Mouse (Mus musculus) liver, embryonic 14.5 days (tissue): Measurements from ENCODE around the gene Tomm22. TPM values are rescaled to one million over a fixed set of nuclear protein-coding genes. Genes with fewer than 3 reads are reported as not detected.

Experiments
- ATAC-seq: fragments of 200-750 bp; cut with Nextera tagmentation; 2 replicates; pipeline ENCODE4 v1.8.0; 2017; ENCODE audit warnings: moderate number of reproducible peaks, mild to moderate bottlenecking, moderate library complexity; ENCODE audit not compliant: insufficient read depth
- DNase-seq, 3 experiments: peaks; one replicate each; pipeline ENCODE4 v3.0.0-alpha.2; 2012 to 2013; ENCODE audit warnings: low read depth in 3 of 3, low spot score in 3 of 3
- H3K27ac ChIP-seq: fragments of 300-500 bp; sonication (generic); 2 replicates; pipeline ENCODE4 v1.5.1; 2014; ENCODE audit warnings: moderate library complexity, mild to moderate bottlenecking, control low read depth, inconsistent platforms
- H3K27me3 ChIP-seq: fragments of 300-500 bp; sonication (generic); 2 replicates; pipeline ENCODE4 v1.6.1; 2014; ENCODE audit warnings: mild to moderate bottlenecking, low read length, moderate library complexity; ENCODE audit not compliant: control insufficient read depth, insufficient read depth
- H3K36me3 ChIP-seq: fragments of 300-500 bp; sonication (generic); replicated peaks from 2 replicates; pipeline ENCODE4 v1.6.1; 2014; ENCODE audit warnings: low read depth; ENCODE audit not compliant: control insufficient read depth, insufficient read depth
- H3K4me1 ChIP-seq, 2 experiments: fragments of 200-500 bp in 1 of 2; fragments of 300-500 bp in 1 of 2; sonication (generic) in 1 of 2; replicated peaks; 2 replicates each; pipeline ENCODE4 v1.6.1; 2012 to 2014; ENCODE audit warnings: antibody characterized with exemption in 1 of 2, inconsistent platforms in 1 of 2, low read length in 1 of 2; ENCODE audit not compliant: control insufficient read depth in 2 of 2, insufficient read depth in 2 of 2
- H3K4me2 ChIP-seq: fragments of 300-500 bp; sonication (generic); 2 replicates; pipeline ENCODE4 v1.6.1; 2014; ENCODE audit warnings: low read depth, mild to moderate bottlenecking, control low read depth, moderate library complexity
- H3K4me3 ChIP-seq, 2 experiments: fragments of 200-500 bp in 1 of 2; fragments of 300-500 bp in 1 of 2; sonication (generic) in 1 of 2; 2 replicates each; pipeline ENCODE4 v1.5.1; 2012 to 2014; ENCODE audit warnings: low read depth in 2 of 2, low read length in 2 of 2, mild to moderate bottlenecking in 2 of 2, control low read depth in 1 of 2, inconsistent platforms in 1 of 2, moderate library complexity in 1 of 2; ENCODE audit not compliant: insufficient read depth in 1 of 2
- H3K9ac ChIP-seq: fragments of 300-500 bp; sonication (generic); replicated peaks from 2 replicates; pipeline ENCODE4 v1.6.1; 2014; ENCODE audit warnings: mild to moderate bottlenecking, control low read depth, moderate library complexity
- H3K9me3 ChIP-seq: fragments of 300-500 bp; sonication (generic); 2 replicates; pipeline ENCODE4 v1.6.1; 2016; ENCODE audit warnings: low read length, mixed read lengths; ENCODE audit not compliant: control insufficient read depth
- CTCF ChIP-seq: IDR thresholded peaks from 2 replicates; pipeline ENCODE4 v1.5.1; 2016; ENCODE audit warnings: antibody characterized with exemption, low read depth, control low read depth
- EP300 ChIP-seq: IDR thresholded peaks from 2 replicates; pipeline ENCODE4 v1.6.1; 2016; ENCODE audit warnings: antibody characterized with exemption, low read depth
- WGBS: fragments of 180-500 bp; shearing (Covaris S2); extraction: QIAGEN DNeasy Blood & Tissue Kit; methylation state at CpG from one replicate; pipeline ENCODE4 v1.1.7; 2014; ENCODE audit not compliant: insufficient replicate concordance; 5-methylcytosine and 5-hydroxymethylcytosine counted together
- polyA plus RNA-seq, 2 experiments: library from polyadenylated mRNA; depleted of rRNA in 1 of 2; stranded (reverse) in 1 of 2; unstranded in 1 of 2; fragments of >200 nt; fragmentation: Nextera tagmentation in 1 of 2; extraction: Ambion mirVana in 1 of 2; gene quantifications; 2 replicates each; pipeline versions ENCODE4 v1.2.1 to v1.2.3; 2012 to 2014

Gene Tomm22
- polyA plus RNA-seq, 2 experiments, result 58.4 to 142 TPM

DNA sequence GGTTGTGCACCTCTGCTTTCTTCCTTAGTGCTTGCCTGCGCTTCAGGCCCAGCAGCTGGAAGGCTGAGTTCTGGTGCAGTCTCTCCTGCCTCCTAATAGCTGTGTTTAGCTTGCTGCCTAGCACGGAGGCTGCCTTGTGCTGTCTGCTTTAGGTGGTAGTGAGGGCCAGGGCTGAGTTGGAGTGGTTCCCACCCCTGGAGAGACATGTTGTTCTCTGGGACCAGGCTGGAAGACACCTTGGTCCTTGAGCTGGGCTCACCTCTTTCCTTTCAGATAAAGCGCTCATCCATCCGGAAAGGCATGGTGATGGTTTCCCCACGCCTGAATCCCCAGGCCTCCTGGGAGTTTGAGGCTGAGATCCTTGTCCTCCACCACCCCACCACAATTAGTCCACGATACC lies 46.0 kb downstream of the Tomm22 start:
- H3K4me2 ChIP-seq, result no peak overlapping the region
- H3K4me3 ChIP-seq, result no peak overlapping the region
- no peak for TF ChIP-seq CTCF
- no peak for TF ChIP-seq EP300
- no peak for DNase-seq
- H3K36me3 ChIP-seq, result peaks cover 88% of the 10 kb centered on the region
- WGBS, result 85% methylated on average over 6 of the region's 6 CpGs
- no peak for ATAC-seq
- H3K9ac ChIP-seq, result no peak overlapping the region
- no peaks in the 10 kb centered on the region for H3K27me3 ChIP-seq
- no peak overlapping the region for H3K27ac ChIP-seq
- no peaks in the 10 kb centered on the region for H3K4me1 ChIP-seq
- no peaks in the 10 kb centered on the region for H3K9me3 ChIP-seq

DNA sequence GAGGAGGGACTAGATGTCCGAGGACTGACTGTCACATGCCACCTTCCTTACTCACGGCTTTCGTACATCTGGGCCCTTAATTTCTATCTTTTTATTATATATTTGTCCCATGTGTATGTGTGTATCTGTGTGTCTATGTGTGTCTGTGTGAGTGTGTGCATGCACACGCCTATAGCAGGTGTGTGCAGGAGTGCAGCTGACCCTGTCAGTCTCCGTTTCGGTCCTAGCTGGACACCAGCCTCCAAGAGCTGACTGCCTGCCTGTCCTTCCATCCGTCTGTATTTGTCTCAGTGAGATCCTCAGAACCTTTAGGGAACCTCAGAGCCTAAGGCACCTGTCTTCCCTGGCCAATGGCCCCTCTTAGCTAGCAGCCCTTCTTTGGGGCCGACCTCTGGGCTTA lies 49.6 kb downstream of the Tomm22 start:
- Histone ChIP-seq H3K9ac (no peak overlapping the region), H3K4me2 (no peak overlapping the region), H3K27me3 (no peaks in the 10 kb centered on the region), H3K4me3 (no peak overlapping the region), H3K36me3 (peaks cover 53% of the 10 kb centered on the region), H3K9me3 (no peaks in the 10 kb centered on the region), H3K4me1 (no peaks in the 10 kb centered on the region), H3K27ac (no peak overlapping the region)
- ATAC-seq, result no peak
- no peak for TF ChIP-seq CTCF
- TF ChIP-seq EP300, result no peak
- WGBS, result 89% methylated on average over 8 of the region's 8 CpGs
- DNase-seq, result no peak

DNA sequence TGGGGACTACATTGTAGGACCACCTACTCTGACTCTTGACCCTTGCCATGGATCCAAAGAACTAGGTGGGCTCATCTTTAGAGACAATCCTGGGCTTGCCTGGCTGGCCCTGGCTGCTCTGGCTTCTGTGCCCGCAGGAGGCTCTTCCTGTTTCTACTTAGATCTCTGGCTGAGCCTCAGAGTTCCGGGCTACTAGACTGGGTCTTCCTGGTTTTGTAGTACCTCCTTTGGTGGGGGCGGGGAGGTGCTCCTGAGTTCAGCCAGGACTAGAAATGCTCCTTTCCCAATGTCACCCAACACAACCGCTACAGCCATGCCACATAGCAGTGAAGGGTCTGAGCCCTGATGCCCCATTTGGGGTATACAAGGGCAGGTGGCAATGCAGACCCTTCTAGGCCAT lies 50.1 kb downstream of the Tomm22 start:
- H3K36me3 ChIP-seq, result peaks cover 53% of the 10 kb centered on the region
- H3K4me1 ChIP-seq, result no peaks in the 10 kb centered on the region
- H3K4me3 ChIP-seq, result no peak overlapping the region
- H3K9ac ChIP-seq, result no peak overlapping the region
- ATAC-seq, result no peak
- TF ChIP-seq EP300, result no peak
- no peak for TF ChIP-seq CTCF
- no peaks in the 10 kb centered on the region for H3K9me3 ChIP-seq
- WGBS, result 61% methylated on average over 4 of the region's 4 CpGs
- no peak overlapping the region for H3K27ac ChIP-seq
- no peak for DNase-seq
- no peak overlapping the region for H3K4me2 ChIP-seq
- H3K27me3 ChIP-seq, result no peaks in the 10 kb centered on the region

Other genes starting within 250 kb of the Tomm22 start
- 9.5 and 9.8 TPM in 2 replicates for gene Csnk1e, start 215.3 kb upstream of the Tomm22 start, polyA plus RNA-seq (2012; rRNA removed)
- 3.7 and 5.5 TPM in 2 replicates for gene Csnk1e, start 215.3 kb upstream of the Tomm22 start, polyA plus RNA-seq (2014; fragmentation: Nextera tagmentation; extraction: Ambion mirVana)
- gene Kcnj4, start 165.6 kb upstream of the Tomm22 start, polyA plus RNA-seq (2012; rRNA removed), result not detected in 2 replicates
- gene Kcnj4, start 165.6 kb upstream of the Tomm22 start, polyA plus RNA-seq (2014; fragmentation: Nextera tagmentation; extraction: Ambion mirVana), result not detected in 2 replicates
- 2.3 and 2.6 TPM in 2 replicates for gene Kdelr3, start 154.4 kb upstream of the Tomm22 start, polyA plus RNA-seq (2012; rRNA removed)
- gene Kdelr3, start 154.4 kb upstream of the Tomm22 start, polyA plus RNA-seq (2014; fragmentation: Nextera tagmentation; extraction: Ambion mirVana), result 3.2 TPM in 2 replicates
- 71.4 and 104 TPM in 2 replicates for gene Ddx17, start 124.1 kb upstream of the Tomm22 start, polyA plus RNA-seq (2012; rRNA removed)
- gene Ddx17, start 124.1 kb upstream of the Tomm22 start, polyA plus RNA-seq (2014; fragmentation: Nextera tagmentation; extraction: Ambion mirVana), result 13.9 and 19.0 TPM in 2 replicates
- 0.22 and 0.40 TPM in 2 replicates for gene Dmc1, start 65.8 kb upstream of the Tomm22 start, polyA plus RNA-seq (2012; rRNA removed)
- gene Dmc1, start 65.8 kb upstream of the Tomm22 start, polyA plus RNA-seq (2014; fragmentation: Nextera tagmentation; extraction: Ambion mirVana), result 0.32 TPM in 2 replicates
- 0.26 and 0.35 TPM in 2 replicates for gene Fam227a, start 11.9 kb upstream of the Tomm22 start, polyA plus RNA-seq (2012; rRNA removed)
- gene Fam227a, start 11.9 kb upstream of the Tomm22 start, polyA plus RNA-seq (2014; fragmentation: Nextera tagmentation; extraction: Ambion mirVana), result 0.06 TPM in 1 of 2 replicates, not detected in the other
- gene Cby1, start 11.7 kb upstream of the Tomm22 start, polyA plus RNA-seq (2012; rRNA removed), result 4.0 and 4.6 TPM in 2 replicates
- gene Cby1, start 11.7 kb upstream of the Tomm22 start, polyA plus RNA-seq (2014; fragmentation: Nextera tagmentation; extraction: Ambion mirVana), result 13.4 and 15.7 TPM in 2 replicates
- 19.7 and 21.4 TPM in 2 replicates for gene Josd1, start 17.1 kb downstream of the Tomm22 start, polyA plus RNA-seq (2012; rRNA removed)
- gene Josd1, start 17.1 kb downstream of the Tomm22 start, polyA plus RNA-seq (2014; fragmentation: Nextera tagmentation; extraction: Ambion mirVana), result 13.0 and 13.2 TPM in 2 replicates
- gene Gtpbp1, start 20.0 kb downstream of the Tomm22 start, polyA plus RNA-seq (2012; rRNA removed), result 23.5 and 23.7 TPM in 2 replicates
- gene Gtpbp1, start 20.0 kb downstream of the Tomm22 start, polyA plus RNA-seq (2014; fragmentation: Nextera tagmentation; extraction: Ambion mirVana), result 22.6 and 28.2 TPM in 2 replicates
- gene Sun2, start 71.7 kb downstream of the Tomm22 start, polyA plus RNA-seq (2012; rRNA removed), result 6.2 and 7.0 TPM in 2 replicates
- gene Sun2, start 71.7 kb downstream of the Tomm22 start, polyA plus RNA-seq (2014; fragmentation: Nextera tagmentation; extraction: Ambion mirVana), result 1.6 TPM in 2 replicates
- gene Dnal4, start 107.0 kb downstream of the Tomm22 start, polyA plus RNA-seq (2012; rRNA removed), result 5.5 TPM in 2 replicates
- gene Dnal4, start 107.0 kb downstream of the Tomm22 start, polyA plus RNA-seq (2014; fragmentation: Nextera tagmentation; extraction: Ambion mirVana), result 6.3 and 6.8 TPM in 2 replicates
- 0.09 and 0.13 TPM in 2 replicates for gene Nptxr, start 133.9 kb downstream of the Tomm22 start, polyA plus RNA-seq (2012; rRNA removed)
- 0.11 TPM in 1 of 2 replicates, not detected in the other for gene Nptxr, start 133.9 kb downstream of the Tomm22 start, polyA plus RNA-seq (2014; fragmentation: Nextera tagmentation; extraction: Ambion mirVana)
- gene Npcd, start 163.4 kb downstream of the Tomm22 start, polyA plus RNA-seq (2012; rRNA removed), result not detected in 2 replicates
- gene Npcd, start 163.4 kb downstream of the Tomm22 start, polyA plus RNA-seq (2014; fragmentation: Nextera tagmentation; extraction: Ambion mirVana), result 0.08 TPM in 1 of 2 replicates, not detected in the other
- 7.2 and 7.7 TPM in 2 replicates for gene Cbx6, start 163.8 kb downstream of the Tomm22 start, polyA plus RNA-seq (2012; rRNA removed)
- gene Cbx6, start 163.8 kb downstream of the Tomm22 start, polyA plus RNA-seq (2014; fragmentation: Nextera tagmentation; extraction: Ambion mirVana), result 2.9 and 3.7 TPM in 2 replicates
- 23.5 and 29.8 TPM in 2 replicates for gene Apobec3, start 220.8 kb downstream of the Tomm22 start, polyA plus RNA-seq (2012; rRNA removed)
- 34.3 and 35.9 TPM in 2 replicates for gene Apobec3, start 220.8 kb downstream of the Tomm22 start, polyA plus RNA-seq (2014; fragmentation: Nextera tagmentation; extraction: Ambion mirVana)